Mouse (Mus musculus): Measurements from ENCODE around the gene Cnot9. TPM values are rescaled to one million over a fixed set of nuclear protein-coding genes. Genes with fewer than 3 reads are reported as not detected.
A peak's percentile ranks its signal among the peaks of the same experiment; 100 is the strongest.
"Not testable (repeated sequence)": the region's sequence is repeated elsewhere in the genome, so short reads cannot be mapped to it uniquely, and the experiment has no call there.

The Cnot9 gene
- total RNA-seq (2015; ENCODE audit: low replicate concordance) (12.1 and 15.4 TPM in 2 replicates), total RNA-seq (2017; ENCODE audit: low replicate concordance) (15.9 and 28.2 TPM in 2 replicates)

DNA sequence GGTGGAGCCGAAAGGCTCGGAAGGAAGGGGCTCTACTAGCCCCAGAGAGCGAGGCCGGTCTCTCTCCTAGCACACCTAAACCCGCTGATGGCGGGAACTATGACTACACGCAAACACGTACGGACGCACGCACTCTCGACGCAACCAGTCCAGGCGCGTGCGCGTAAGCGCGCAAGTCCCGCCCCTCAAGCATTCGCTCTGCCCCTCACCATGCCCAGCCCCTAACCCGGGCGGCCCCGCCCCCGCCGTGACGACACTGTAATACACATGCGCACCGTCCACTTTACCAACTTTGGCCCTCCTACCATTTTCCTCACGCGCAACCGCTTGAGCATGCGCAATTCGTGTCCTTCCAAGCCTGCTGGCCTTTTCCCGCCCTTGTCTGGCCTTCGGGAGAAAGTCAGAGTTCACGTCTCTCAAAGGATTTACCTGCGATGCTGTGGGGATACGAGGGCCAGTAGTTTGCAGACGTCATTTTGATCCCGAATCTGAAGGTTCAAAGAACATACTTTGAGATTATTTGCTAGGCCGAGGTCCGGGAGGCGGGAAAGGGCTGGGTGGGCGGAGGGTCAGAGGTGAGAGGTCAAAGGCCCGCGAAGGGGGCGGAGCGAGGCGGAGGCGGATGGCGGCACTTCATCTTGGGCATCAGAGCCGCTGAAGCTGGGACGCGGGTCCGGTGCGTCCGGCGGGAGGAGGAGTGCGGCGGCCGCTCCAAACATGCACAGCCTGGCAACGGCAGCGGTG lies at the start of gene Cnot9:
Cnot9 (plus strand) TSS at position 338 of the 744 bp plus-strand sequence.
- ATAC-seq (replicated peaks; ENCODE audit: low FRiP score, poor library complexity, severe bottlenecking), result peak; percentile 91

- ATAC-seq (replicated peaks; ENCODE audit: low FRiP score, poor library complexity, severe bottlenecking), result no peak
Observed at GRCm38 (mm10) chr1:74460273-74460672, 45.6 kb upstream of the Cnot9 start.

DNA sequence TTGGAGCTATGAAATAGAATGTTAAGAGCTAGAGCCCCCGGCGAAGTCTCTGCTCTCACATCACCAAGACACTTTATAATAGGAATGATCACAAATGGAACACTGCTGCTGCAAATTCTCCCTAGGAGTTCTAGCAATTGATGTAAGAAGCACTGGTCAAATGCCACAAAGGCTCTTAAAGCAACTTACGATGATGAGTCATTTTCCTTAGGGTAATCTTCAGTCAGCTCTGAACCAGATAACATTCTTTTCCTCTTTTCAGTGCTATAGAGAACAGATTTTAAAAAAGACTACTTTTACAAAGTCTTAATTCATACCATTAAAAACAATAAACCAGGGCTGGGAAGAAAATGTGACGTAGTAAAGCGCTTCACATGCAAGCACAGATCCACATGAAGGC lies 20.1 kb upstream of the Cnot9 start:
- no peak for ATAC-seq (replicated peaks; ENCODE audit: low FRiP score, poor library complexity, severe bottlenecking)

GRCm38 (mm10) chr1:74501106-74501505 lies 4.8 kb upstream of the Cnot9 start:
- no peak for ATAC-seq (replicated peaks; ENCODE audit: low FRiP score, poor library complexity, severe bottlenecking)

- ATAC-seq (replicated peaks; ENCODE audit: low FRiP score, poor library complexity, severe bottlenecking), result peak; percentile 25
Observed at GRCm38 (mm10) chr1:74505393-74505720, 501 bp upstream of the Cnot9 start.

- peak; percentile 60 for ATAC-seq (replicated peaks; ENCODE audit: low FRiP score, poor library complexity, severe bottlenecking)
Observed at GRCm38 (mm10) chr1:74506471-74506881, 618 bp downstream of the Cnot9 start.

DNA sequence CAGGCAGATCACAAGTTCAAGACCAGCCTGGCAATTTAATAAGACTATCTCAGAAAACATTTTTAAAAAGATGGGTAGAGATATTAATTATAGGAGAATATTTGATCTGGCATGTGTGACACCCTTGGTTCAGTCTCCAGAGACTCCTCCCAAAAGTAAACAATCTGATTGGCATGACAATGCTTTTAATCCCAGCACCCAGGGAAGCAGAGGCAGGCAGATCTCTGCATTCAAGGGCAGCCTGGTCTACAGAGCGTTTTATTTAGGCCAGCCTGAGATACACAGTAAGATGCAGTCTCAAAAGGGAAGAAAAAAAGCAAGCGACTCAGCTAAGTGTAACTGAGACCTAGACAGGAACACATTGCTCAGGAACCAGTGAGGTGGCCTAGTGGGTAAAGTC lies 1.9 kb downstream of the Cnot9 start:
- no peak for ATAC-seq (replicated peaks; ENCODE audit: low FRiP score, poor library complexity, severe bottlenecking)

GRCm38 (mm10) chr1:74511306-74511705 lies 5.4 kb downstream of the Cnot9 start:
- no peak for ATAC-seq (replicated peaks; ENCODE audit: low FRiP score, poor library complexity, severe bottlenecking)

DNA sequence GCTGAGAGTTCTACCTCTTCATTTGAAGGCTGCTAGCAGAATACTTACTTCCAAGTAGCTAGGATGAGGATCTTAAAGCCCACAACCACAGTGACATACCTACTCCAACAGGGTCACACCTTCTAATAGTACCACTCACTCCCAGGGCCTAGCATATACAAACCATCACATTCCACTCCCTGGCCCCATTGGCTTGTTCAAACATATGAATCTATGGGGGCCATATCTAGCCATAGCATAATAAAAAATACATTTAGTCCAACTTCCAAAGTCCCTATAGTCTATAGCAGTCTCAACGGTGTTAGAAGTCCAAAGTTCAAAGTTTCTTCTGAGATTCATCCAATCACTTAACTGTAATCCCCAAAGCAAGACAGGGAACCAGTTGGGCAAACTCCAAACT lies 7.1 kb downstream of the Cnot9 start:
- not testable (repeated sequence) for ATAC-seq (replicated peaks; ENCODE audit: low FRiP score, poor library complexity, severe bottlenecking)

- no peak for ATAC-seq (replicated peaks; ENCODE audit: low FRiP score, poor library complexity, severe bottlenecking)
Observed at GRCm38 (mm10) chr1:74519875-74520274, 14.0 kb downstream of the Cnot9 start.

DNA sequence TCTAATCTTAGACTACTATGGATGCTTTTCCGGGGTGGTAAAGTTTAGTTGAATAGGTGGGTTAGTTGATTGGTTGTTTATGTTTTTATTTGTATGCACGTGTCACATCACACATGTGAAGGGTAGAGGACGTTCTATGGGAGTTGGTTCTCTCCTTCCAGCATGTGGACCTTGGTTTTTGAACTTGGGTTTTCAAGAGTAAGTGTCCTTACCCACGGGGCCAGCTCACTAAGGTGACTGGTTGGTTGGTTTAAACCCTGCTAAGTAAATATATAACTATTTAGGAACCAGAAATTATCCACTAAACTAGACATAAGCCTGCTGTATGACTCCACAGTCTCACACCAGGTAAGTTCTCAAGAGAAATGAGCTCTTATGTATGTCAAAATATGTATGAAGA lies 18.9 kb downstream of the Cnot9 start:
- no peak for ATAC-seq (replicated peaks; ENCODE audit: low FRiP score, poor library complexity, severe bottlenecking)

DNA sequence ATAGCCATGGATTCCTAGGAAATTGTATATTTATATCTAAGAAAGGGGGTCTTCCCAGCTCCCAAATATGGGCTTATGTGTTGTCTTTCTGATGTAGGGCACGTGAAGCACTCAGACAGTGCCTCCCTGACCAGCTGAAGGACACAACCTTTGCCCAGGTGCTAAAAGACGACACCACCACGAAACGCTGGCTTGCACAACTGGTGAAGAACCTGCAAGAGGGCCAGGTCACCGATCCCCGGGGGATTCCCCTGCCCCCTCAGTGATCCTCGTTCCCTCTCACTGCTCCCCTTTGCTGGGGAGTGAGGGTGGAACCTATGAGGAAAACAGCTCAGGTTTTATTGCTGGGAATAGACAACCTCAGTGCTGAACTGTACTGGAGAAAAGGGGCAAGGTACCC lies 22.7 kb downstream of the Cnot9 start:
- no peak for ATAC-seq (replicated peaks; ENCODE audit: low FRiP score, poor library complexity, severe bottlenecking)

GRCm38 (mm10) chr1:74538650-74539049 lies 32.8 kb downstream of the Cnot9 start:
- ATAC-seq (replicated peaks; ENCODE audit: low FRiP score, poor library complexity, severe bottlenecking), result no peak

DNA sequence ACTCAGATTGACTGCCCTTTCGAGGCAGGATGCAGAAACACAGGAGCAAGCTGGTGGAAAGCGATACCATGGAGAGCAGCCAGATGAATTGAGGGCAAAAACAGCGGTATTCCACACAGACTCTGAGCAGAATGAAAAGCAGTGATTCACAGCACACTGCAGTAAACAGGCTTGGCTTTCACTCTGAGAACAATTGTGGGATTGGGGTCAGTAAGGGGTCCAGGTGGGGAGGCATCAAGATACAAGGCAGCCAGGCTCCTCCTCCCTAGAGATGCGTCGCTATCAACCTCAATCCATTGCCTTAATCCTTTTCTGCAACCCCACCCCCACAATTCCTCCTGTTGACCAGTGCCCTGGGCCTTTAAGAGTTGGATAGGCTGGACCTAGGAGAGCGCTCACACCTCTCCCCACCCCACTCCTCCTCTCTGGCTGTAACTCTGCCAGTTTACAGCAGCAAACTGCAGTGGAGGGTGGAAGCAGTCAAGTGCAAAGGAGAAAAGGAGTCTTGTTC lies 36.6 kb downstream of the Cnot9 start, which contains the start of gene Plcd4:
Plcd4 (plus strand) TSS at position 438 of the 511 bp plus-strand sequence.
- no peak for ATAC-seq (replicated peaks; ENCODE audit: low FRiP score, poor library complexity, severe bottlenecking)

GRCm38 (mm10) chr1:74544184-74544583 lies 38.3 kb downstream of the Cnot9 start, which contains the start of gene Usp37:
Gene Usp37, minus strand, starts transcription at chr1:74544284.
- no peak for ATAC-seq (replicated peaks; ENCODE audit: low FRiP score, poor library complexity, severe bottlenecking)

DNA sequence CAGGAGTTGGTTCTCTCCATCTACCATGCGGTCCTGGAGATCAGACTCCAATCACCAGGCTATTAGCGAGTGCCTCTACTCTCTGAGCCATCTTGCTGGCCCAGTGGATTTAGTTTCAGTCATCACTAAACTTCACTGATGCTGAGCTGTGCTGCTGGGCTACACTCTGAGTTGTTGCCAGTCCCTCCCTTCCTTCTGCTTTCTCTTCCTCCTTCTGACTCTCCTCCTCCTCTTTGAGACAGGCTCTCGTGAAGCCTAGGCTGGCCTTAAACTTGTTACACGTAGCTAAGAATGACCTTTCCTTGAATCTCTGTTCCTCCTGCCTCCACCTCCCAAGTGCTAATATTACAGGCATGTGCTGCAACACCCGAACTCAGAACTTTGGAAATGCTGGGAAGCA lies 53.2 kb downstream of the Cnot9 start:
- no peak for ATAC-seq (replicated peaks; ENCODE audit: low FRiP score, poor library complexity, severe bottlenecking)

DNA sequence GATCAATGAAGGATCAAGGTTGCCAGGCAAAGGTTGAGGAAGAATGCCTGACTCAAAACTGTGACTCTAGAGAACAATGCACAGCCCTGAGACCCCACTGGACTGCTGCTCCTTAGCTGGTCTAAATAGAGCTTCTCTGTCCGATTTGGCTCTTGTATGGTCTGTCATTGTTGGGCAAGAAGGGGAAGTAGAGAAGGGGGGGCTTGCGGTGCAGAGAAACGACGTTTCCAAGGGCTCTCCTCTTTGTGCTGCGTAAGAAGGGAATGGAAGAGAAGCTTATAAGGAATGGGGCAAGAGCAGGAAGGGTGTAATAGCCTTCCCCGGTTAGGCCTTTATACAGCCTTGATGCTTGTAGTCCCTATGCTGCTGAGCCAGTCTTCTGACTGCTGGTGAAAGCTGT lies 60.0 kb downstream of the Cnot9 start:
- no peak for ATAC-seq (replicated peaks; ENCODE audit: low FRiP score, poor library complexity, severe bottlenecking)

DNA sequence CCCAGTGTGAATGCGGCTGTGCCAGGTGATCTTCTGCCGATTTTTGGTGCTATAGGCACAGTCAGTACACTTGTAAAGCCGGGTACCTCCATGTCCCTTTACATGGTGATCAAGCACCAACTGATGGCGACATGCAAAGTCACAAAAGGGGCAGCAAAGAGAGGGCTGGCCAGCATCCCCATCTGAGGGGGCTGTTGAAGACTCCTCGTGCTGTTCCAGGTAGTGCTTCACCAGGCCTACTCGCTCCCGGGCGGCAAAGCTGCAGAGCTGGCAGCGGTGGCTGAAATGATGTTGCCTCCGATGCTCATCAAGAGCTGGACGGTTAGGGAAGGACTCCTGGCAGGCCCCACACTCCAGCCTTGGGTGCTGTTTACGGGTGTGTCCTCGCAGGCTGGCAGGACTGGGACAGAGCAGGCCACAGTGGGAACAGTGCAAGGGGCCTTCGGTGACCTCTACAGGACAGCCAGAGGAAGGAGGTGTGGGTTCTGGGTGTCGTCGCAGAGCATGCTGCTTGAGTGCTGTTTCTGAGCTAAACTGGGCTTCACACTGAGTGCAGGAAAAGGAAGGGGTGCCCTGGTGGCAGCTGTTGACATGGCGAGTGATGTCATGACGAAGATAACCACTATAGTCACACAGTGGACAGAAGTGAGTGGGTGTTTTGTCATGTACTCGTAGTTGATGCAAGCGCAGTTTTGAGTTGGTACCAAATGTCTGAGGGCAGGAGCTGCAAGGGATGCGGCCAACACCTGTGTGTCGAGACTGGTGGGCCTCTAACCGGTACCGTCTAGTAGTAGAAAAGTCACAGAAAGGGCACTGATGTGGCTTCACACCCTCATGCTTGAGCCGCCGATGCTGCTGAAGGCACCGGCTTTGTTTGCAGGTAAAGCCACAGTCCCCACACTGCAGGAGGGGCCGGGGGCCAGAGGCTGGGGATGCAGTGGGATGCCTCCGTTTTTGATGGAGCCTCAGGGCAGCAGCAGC lies 64.2 kb downstream of the Cnot9 start:
- no peak for ATAC-seq (replicated peaks; ENCODE audit: low FRiP score, poor library complexity, severe bottlenecking)
